Mouse (Mus musculus) liver, embryonic 16.5 days (tissue): Measurements from ENCODE around the gene Sepsecs. TPM values are rescaled to one million over a fixed set of nuclear protein-coding genes. Genes with fewer than 3 reads are reported as not detected.

Experiments
- ATAC-seq: fragments of 200-750 bp; cut with Nextera tagmentation; 2 replicates; pipeline ENCODE4 v1.8.0; 2017; ENCODE audit warnings: low read depth, mild to moderate bottlenecking, moderate number of reproducible peaks, moderate library complexity
- H3K27ac ChIP-seq: fragments of 300-500 bp; sonication (generic); 2 replicates; pipeline ENCODE4 v1.5.1; 2014; ENCODE audit warnings: mild to moderate bottlenecking, low read length
- H3K27me3 ChIP-seq: fragments of 300-500 bp; sonication (generic); 2 replicates; pipeline ENCODE4 v1.6.1; 2014; ENCODE audit warnings: low read depth, low read length, mixed read lengths; ENCODE audit not compliant: control insufficient read depth, insufficient read depth
- H3K36me3 ChIP-seq: fragments of 300-500 bp; sonication (generic); 2 replicates; pipeline ENCODE4 v1.6.1; 2014; ENCODE audit warnings: mild to moderate bottlenecking; ENCODE audit not compliant: control insufficient read depth, insufficient read depth
- H3K4me1 ChIP-seq: fragments of 300-500 bp; sonication (generic); 2 replicates; pipeline ENCODE4 v1.6.1; 2014; ENCODE audit warnings: low read depth, low read length, mixed read lengths; ENCODE audit not compliant: control insufficient read depth
- H3K4me2 ChIP-seq: fragments of 300-500 bp; sonication (generic); 2 replicates; pipeline ENCODE4 v1.6.1; 2014; ENCODE audit warnings: low read depth, low read length, mixed read lengths
- H3K4me3 ChIP-seq: fragments of 300-500 bp; sonication (generic); 2 replicates; pipeline ENCODE4 v1.5.1; 2014; ENCODE audit warnings: low read depth, mild to moderate bottlenecking, low read length
- H3K9ac ChIP-seq: fragments of 300-500 bp; sonication (generic); 2 replicates; pipeline ENCODE4 v1.6.1; 2014; ENCODE audit warnings: low read depth, low read length
- H3K9me3 ChIP-seq: fragments of 300-500 bp; sonication (generic); replicated peaks from 2 replicates; pipeline ENCODE4 v1.6.1; 2016; ENCODE audit warnings: low read length; ENCODE audit not compliant: control insufficient read depth
- WGBS: fragments of 180-500 bp; shearing (Covaris S2); extraction: QIAGEN DNeasy Blood & Tissue Kit; methylation state at CpG from one replicate; pipeline ENCODE4 v1.1.7; 2014; ENCODE audit not compliant: insufficient replicate concordance; 5-methylcytosine and 5-hydroxymethylcytosine counted together
- polyA plus RNA-seq: library from polyadenylated mRNA; unstranded; fragments of >200 nt; fragmentation: Nextera tagmentation; extraction: Ambion mirVana; gene quantifications from 2 replicates; pipeline ENCODE4 v1.2.1, GENCODE M21; 2015

The Sepsecs gene
- polyA plus RNA-seq, 1 experiment from 2014 or later, result 9.2 TPM

GRCm38 (mm10) chr5:52636025-52636755 is 33.3 kb downstream of the Sepsecs start:
- no peaks in the 10 kb centered on the region for H3K27me3 ChIP-seq
- no peak overlapping the region for H3K27ac ChIP-seq
- no peaks in the 10 kb centered on the region for H3K9me3 ChIP-seq
- H3K9ac ChIP-seq, result no peak overlapping the region
- H3K4me2 ChIP-seq, result no peak overlapping the region
- WGBS, result 30% methylated on average over 11 of the region's 11 CpGs
- ATAC-seq, result no peak
- no peaks in the 10 kb centered on the region for H3K36me3 ChIP-seq
- H3K4me1 ChIP-seq, result no peaks in the 10 kb centered on the region
- H3K4me3 ChIP-seq, result no peak overlapping the region

DNA sequence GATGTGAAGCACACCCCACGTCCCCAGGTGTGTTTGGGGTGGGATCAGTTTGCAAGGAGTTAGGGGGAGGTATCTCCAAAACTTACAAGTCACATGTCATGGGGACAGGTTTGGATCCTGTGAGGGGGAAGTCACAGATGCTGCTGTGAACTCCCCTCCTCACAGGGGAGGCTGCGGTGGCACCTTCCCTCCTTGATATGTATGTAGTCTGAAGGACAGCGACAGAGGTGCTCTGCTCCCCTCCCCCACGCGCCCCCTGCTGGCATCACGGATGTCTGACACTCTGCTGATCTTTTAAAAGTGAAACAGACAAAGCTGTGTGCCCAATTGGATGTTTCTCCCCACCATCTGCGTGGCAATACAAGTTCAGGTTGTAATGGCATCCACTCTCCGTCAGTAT is 35.5 kb downstream of the Sepsecs start:
- no peaks in the 10 kb centered on the region for H3K36me3 ChIP-seq
- H3K4me3 ChIP-seq, result no peak overlapping the region
- WGBS, result 16% methylated on average over 8 of the region's 8 CpGs
- no peak for ATAC-seq
- H3K27ac ChIP-seq, result no peak overlapping the region
- H3K4me1 ChIP-seq, result no peaks in the 10 kb centered on the region
- no peak overlapping the region for H3K4me2 ChIP-seq
- no peaks in the 10 kb centered on the region for H3K9me3 ChIP-seq
- no peaks in the 10 kb centered on the region for H3K27me3 ChIP-seq
- no peak overlapping the region for H3K9ac ChIP-seq

- Histone ChIP-seq H3K27ac (no peak overlapping the region), H3K4me3 (no peak overlapping the region), H3K9ac (no peak overlapping the region), H3K27me3 (no peaks in the 10 kb centered on the region), H3K4me2 (no peak overlapping the region), H3K9me3 (no peaks in the 10 kb centered on the region), H3K36me3 (no peaks in the 10 kb centered on the region), H3K4me1 (no peaks in the 10 kb centered on the region)
- ATAC-seq, result no peak
- 69% methylated on average over 1 of the region's 1 CpGs for WGBS
Observed at GRCm38 (mm10) chr5:52630541-52630940, 39.0 kb downstream of the Sepsecs start.

DNA sequence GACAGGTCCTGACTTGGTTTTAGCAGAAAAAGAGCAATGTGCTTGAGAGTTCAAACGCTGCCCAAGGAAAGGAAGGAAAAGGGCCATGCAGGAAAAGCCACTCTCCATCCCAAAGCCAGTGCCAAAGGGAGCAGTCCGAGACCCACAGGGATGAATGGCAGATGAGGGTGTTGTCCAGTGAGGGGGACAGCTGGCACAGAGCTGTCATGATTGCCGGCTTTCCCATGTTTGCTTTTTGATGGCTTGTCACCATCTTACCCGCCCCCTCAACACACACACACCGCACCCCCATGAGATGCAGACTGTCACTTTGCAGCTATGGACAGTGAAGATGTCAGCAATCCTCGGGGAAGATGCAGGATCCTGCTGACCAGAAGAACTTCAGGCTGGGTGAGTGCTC is 40.3 kb downstream of the Sepsecs start:
- no peak for ATAC-seq
- Histone ChIP-seq H3K36me3 (no peaks in the 10 kb centered on the region), H3K4me2 (no peak overlapping the region), H3K27ac (no peak overlapping the region), H3K4me1 (no peaks in the 10 kb centered on the region), H3K9me3 (no peaks in the 10 kb centered on the region), H3K27me3 (no peaks in the 10 kb centered on the region), H3K9ac (no peak overlapping the region), H3K4me3 (no peak overlapping the region)
- 59% methylated on average over 6 of the region's 6 CpGs for WGBS

GRCm38 (mm10) chr5:52628783-52629182 is 40.7 kb downstream of the Sepsecs start:
- no peak overlapping the region for H3K27ac ChIP-seq
- no peak overlapping the region for H3K9ac ChIP-seq
- WGBS, result 84% methylated on average over 3 of the region's 3 CpGs
- H3K4me3 ChIP-seq, result no peak overlapping the region
- H3K27me3 ChIP-seq, result no peaks in the 10 kb centered on the region
- no peaks in the 10 kb centered on the region for H3K9me3 ChIP-seq
- no peaks in the 10 kb centered on the region for H3K36me3 ChIP-seq
- no peak overlapping the region for H3K4me2 ChIP-seq
- no peaks in the 10 kb centered on the region for H3K4me1 ChIP-seq
- ATAC-seq, result no peak

- H3K9me3 ChIP-seq, result no peaks in the 10 kb centered on the region
- H3K27me3 ChIP-seq, result no peaks in the 10 kb centered on the region
- no peak overlapping the region for H3K27ac ChIP-seq
- H3K4me1 ChIP-seq, result no peaks in the 10 kb centered on the region
- no peaks in the 10 kb centered on the region for H3K36me3 ChIP-seq
- H3K9ac ChIP-seq, result no peak overlapping the region
- 64% methylated on average over 8 of the region's 8 CpGs for whole genome bisulfite sequencing
- no peak for ATAC-seq
- no peak overlapping the region for H3K4me2 ChIP-seq
- no peak overlapping the region for H3K4me3 ChIP-seq
Observed at GRCm38 (mm10) chr5:52627713-52628112, 41.8 kb downstream of the Sepsecs start.

- no peaks in the 10 kb centered on the region for H3K27me3 ChIP-seq
Observed at GRCm38 (mm10) chr5:52626092-52626491, 43.4 kb downstream of the Sepsecs start.

GRCm38 (mm10) chr5:52624956-52625355 is 44.6 kb downstream of the Sepsecs start:
- Histone ChIP-seq H3K4me1 (no peaks in the 10 kb centered on the region), H3K4me3 (no peak overlapping the region), H3K9me3 (no peaks in the 10 kb centered on the region), H3K27me3 (no peaks in the 10 kb centered on the region), H3K4me2 (no peak overlapping the region), H3K9ac (no peak overlapping the region), H3K27ac (no peak overlapping the region), H3K36me3 (no peaks in the 10 kb centered on the region)
- 65% methylated on average over 1 of the region's 1 CpGs for WGBS
- ATAC-seq, result no peak

More at GRCm38 (mm10) chr5:52626092-52626491, 43.4 kb downstream of the Sepsecs start:
- H3K9ac ChIP-seq, result no peak overlapping the region
- no peaks in the 10 kb centered on the region for H3K9me3 ChIP-seq
- H3K4me3 ChIP-seq, result no peak overlapping the region
- no peaks in the 10 kb centered on the region for H3K4me1 ChIP-seq
- no peaks in the 10 kb centered on the region for H3K36me3 ChIP-seq
- no peak overlapping the region for H3K4me2 ChIP-seq
- no peak overlapping the region for H3K27ac ChIP-seq
- WGBS, result 52% methylated on average over 8 of the region's 8 CpGs
- no peak for ATAC-seq

DNA sequence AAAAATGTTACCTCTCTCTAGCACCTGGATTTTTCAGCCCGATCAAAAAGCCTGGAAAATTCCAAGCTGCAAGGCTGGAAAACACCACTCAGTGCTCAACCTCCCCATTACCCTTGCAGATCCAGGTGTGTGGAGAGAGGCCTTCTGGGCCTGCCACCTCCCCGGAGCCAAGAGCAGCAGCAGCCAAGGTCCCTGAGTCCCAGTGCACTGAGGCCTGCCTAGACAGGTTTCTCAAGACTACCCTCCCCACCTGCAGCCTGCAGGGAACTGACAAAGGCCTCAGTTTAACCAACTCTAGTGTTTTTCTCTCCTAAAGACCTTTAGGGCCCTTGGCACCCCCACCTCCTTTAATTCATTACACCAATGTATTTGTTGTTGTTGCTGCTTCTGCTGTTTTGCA is 46.4 kb downstream of the Sepsecs start:
- WGBS, result 58% methylated on average over 2 of the region's 2 CpGs
- H3K27ac ChIP-seq, result no peak overlapping the region

More for the DNA sequence above, 46.4 kb downstream of the Sepsecs start:
- H3K9me3 ChIP-seq, result no peaks in the 10 kb centered on the region
- H3K4me2 ChIP-seq, result no peak overlapping the region
- no peak overlapping the region for H3K4me3 ChIP-seq
- H3K4me1 ChIP-seq, result no peaks in the 10 kb centered on the region
- H3K9ac ChIP-seq, result no peak overlapping the region
- H3K36me3 ChIP-seq, result no peaks in the 10 kb centered on the region
- H3K27me3 ChIP-seq, result peaks cover 3% of the 10 kb centered on the region; the same call in 1 of the 2 replicates
- no peak for ATAC-seq
